Comparison of ENCODE assay signal across 18 mouse cellular contexts in the genomic region with DNA sequence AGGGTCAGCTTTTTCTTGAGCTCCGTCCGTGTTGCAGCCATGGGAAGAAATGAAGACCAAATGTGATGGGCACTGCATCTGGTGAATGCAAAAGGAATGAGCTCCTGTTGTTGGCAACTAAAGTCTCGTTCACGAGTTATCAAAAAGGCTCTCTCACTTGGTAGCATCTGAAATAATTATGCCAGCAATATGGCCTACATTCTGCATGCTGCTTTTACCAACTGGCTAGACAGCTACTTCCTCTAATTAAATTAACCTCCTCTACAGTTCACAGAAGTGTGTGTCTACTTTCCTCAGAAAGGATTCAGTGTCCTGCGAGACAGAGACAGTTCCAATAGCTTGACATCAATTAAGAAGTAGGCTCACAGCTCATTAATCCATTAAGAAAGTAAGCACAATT.
"Had no signal": no experiment of that assay in that cellular context is flagged by ENCODE, and none has a peak within 500 bp of the region (broad histone marks: within the 10 kb centered on the region; RNA-seq: fewer than 3 reads in every experiment).

No protein-coding gene starts in this region.

- H3K9ac ChIP-seq: liver, embryonic 13.5 days; midbrain, embryonic 15.5 days; neural tube, embryonic 13.5 days had no signal

- H3K27ac ChIP-seq: liver, embryonic 13.5 days; midbrain, embryonic 15.5 days; neural tube, embryonic 13.5 days; stomach, postnatal 0 days had no signal

- H3K36me3 ChIP-seq: liver, embryonic 13.5 days; midbrain, embryonic 15.5 days; neural tube, embryonic 13.5 days had no signal

- H3K4me2 ChIP-seq: liver, embryonic 13.5 days; midbrain, embryonic 11.5 days; midbrain, embryonic 15.5 days; neural tube, embryonic 13.5 days had no signal

- H3K9me3 ChIP-seq: liver, embryonic 13.5 days; midbrain, embryonic 15.5 days; neural tube, embryonic 13.5 days had no signal

- H3K4me1 ChIP-seq: liver, embryonic 13.5 days; midbrain, embryonic 15.5 days; neural tube, embryonic 13.5 days had no signal

- H3K4me3 ChIP-seq: liver, embryonic 13.5 days; midbrain, embryonic 15.5 days; myocyte; neural tube, embryonic 13.5 days had no signal

- ATAC-seq: midbrain, embryonic 15.5 days had no signal

- DNase-seq: kidney, adult 9 months; kidney, postnatal 14 days; kidney, postnatal 4 days; liver, embryonic 13.5 days; lung, adult 2 months; lung, postnatal 14 days; lung, postnatal 4 days; right cerebral cortex, adult 18-20 months; right cerebral cortex, postnatal 14 days; right cerebral cortex, postnatal 4 days; thymus, adult 2 months; thymus, postnatal 14 days; thymus, postnatal 4 days had no signal

- H3K27me3 ChIP-seq: liver, embryonic 13.5 days; midbrain, embryonic 15.5 days; neural tube, embryonic 13.5 days had no signal
